Mouse (Mus musculus): ENCODE data around the gene Rnd3.

DNA sequence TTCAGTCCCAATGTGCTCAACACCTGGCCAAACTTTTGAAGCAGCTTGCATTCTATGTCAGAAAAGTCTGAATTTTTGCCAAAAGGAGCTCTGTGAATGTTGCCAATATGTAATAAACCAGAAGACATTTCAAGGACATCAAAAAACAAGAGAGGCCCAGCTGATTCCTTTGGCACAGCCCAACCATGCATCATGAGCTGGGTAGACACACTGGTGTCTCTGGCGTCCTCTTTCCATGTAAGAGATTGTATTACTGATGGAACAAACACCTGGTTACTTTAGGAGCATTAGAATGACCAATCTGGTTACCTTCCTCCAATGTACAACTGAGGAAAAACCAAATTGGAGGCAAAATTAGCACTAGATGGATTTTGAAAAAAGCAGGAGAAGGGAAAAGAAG lies 6.5 kb downstream of the Rnd3 start:
- TF ChIP-seq CTCF (IDR thresholded peaks at IDR 0.05; ENCODE audit: control insufficient read depth, insufficient read depth, insufficient replicate concordance, low read depth, low read length): no peak
- TF ChIP-seq POLR2A (IDR thresholded peaks at IDR 0.05; ENCODE audit: control insufficient read depth, low read depth, low read length): no peak

Measured in testis, adult 2 months (tissue).